Mouse (Mus musculus): ENCODE data around the gene Tcp10a.
"Not testable (repeated sequence)": the region's sequence is repeated elsewhere in the genome, so short reads cannot be mapped to it uniquely, and the experiment has no call there.

Tcp10a gene

GRCm38 (mm10) chr17:7366676-7367374 is 42.4 kb downstream of the Tcp10a start:
- DNase-seq (ENCODE audit: low read depth, low spot score) = not testable (repeated sequence)

DNA sequence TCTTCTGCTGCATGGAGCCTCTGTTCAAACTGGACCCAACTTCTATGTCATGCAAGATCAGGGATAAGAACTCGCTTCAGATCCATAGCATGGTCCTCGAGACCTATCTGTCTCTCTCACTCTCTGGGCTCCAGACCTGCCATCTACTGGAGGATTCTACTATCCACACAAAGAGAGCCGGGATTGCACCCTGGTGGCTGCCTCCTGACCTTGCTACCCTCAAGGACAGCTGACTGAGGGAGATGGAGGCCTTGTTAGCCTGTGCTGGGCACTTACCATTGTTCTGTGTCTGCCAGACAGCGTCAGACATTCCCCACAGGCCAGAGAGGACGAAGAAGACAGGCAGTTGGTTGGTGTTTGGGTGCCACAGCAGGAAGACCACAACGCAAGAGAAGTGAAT is 45.0 kb downstream of the Tcp10a start:
- not testable (repeated sequence) for DNase-seq (ENCODE audit: low read depth, low spot score)

DNA sequence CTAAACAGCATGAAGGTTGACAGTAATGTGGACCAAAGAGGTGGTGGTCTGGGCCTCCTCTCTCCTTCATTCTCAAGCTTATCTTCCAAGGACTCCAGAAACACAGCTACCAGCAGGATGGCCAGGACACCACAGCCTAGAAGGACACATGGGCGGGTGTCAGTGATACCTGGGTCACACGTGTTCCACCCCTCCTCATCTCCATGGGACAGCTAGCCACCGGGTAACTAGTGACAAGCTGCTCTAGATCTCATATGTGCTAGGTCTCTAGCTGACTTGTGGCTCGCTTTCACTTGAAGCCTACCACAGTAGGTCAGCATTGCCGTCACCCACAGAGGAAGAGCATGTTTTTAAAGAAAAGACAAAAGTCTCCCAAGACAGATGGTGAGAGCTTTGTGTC is 47.4 kb downstream of the Tcp10a start, which contains the start of gene Gm49630:
Gene Gm49630 (minus strand): TSS at position 101 of the 400 bp plus-strand sequence.
- not testable (repeated sequence) for DNase-seq (ENCODE audit: low read depth, low spot score)

DNA sequence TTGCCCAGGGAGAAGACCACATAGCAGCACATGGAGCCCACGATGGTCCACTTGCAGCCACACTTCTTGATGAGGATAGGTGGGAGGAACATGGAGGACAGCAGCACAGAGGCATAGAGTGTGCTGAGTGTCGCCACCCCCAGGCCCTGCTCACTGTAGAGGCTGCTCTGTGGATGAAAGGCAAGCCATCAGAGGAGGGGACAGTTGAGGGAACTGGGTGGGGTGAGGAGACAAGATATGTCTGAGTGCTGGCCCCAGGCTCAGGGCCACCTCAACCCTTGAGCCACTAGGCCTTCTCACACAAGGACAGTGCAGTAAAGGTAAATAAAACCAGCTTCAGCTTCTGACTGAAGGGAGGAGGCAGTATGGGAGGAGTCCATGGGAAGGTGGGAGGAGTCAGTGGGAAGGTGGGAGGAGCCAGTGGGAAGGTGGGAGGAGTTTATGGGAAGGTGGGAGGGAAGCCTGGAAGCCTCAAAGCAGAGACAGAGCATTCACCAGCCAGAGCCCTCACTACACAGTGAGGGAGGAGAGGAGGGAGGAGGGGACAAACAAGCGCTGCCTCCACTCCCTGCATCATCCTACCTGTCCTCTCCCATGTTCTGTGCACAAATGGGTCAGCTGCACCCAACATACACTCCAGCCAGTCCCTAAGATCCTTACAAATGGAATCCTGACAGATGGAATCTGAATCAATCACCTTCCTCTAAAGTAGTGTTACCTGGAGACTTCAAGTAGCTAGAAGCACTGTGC is 52.7 kb downstream of the Tcp10a start:
- not testable (repeated sequence) for DNase-seq (ENCODE audit: low read depth, low spot score)

DNA sequence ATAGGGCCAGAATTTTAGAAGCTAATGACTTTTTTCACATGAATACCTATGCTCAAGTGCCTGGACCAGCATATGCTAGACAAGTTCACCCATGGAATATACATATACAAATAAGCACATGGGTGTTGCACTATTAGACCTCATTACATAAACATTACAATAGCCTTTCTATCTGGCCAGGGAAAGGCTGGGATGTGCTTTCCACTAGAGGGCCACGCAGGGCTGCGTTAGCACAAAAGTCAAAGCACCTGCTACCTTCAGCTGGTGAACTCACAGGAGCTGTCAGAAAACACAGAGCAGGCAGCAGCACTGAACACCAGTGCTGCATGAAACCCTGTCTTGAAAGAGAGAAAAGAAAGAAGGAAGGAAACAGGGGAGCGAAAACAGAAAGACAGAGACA is 53.5 kb downstream of the Tcp10a start:
- not testable (repeated sequence) for DNase-seq (ENCODE audit: low read depth, low spot score)

DNA sequence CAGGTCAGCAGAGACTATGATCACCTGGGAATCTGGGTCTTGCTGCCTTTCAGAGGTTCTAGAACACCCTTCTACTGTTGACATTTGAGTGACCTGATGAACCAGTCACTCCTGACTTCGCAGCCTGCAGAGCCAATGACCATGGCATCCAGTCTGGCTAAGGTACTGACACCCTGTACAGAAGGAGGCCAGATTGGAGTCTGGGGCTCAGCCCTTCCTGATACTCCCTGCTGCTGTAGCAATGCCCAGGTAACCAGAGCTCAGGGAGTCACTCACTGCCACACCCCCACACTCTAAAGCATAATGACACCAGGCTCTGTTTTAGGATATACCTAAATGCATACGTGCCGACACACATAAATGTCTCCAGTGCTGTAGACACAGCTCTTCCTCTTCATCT is 58.3 kb downstream of the Tcp10a start:
- DNase-seq (ENCODE audit: low read depth, low spot score) = not testable (repeated sequence)

DNA sequence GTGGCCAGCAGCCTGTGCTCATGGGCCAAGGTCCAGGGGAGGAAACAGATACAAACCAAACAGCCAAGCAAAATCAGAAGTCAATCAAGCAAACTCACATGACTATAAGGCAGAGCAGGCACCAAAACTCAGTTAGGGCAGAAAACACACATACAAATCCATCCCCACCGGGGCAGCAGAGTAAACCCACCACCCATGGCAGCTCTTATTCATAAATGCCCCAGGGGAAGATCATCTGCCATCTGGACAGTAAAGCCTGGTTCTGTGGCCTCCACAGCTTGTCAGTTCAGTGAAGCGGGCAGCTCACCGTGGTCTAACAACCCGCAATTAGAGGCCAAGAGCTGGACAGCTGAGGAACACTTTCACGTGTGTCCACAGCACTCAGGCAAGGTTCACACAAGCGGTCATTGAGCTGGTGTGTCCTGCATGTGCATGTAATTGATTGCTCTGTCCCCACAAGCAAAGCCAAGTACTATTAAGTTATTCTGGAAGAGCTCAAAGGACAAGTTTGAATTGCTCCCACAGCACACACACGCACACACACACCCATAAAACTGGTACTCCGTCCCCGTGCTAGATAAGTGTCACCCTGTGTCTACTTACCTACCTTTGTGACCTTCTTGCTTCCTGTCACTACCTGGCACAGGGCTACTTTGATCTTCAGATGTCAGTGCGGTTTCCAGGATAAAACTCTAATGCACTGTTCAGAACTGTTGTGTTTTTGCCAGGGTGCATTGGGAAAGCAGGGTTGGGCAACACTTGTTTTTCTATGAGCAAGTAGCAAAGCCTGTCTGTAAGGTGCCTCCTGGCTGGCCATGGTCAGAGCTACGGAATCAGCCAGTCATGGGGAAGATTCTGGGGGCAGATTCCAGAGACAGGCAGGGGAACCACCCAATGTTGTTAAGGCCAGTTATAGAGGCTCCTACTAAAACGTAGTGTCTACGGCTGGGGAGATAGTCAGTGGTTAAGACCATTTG is 59.0 kb downstream of the Tcp10a start:
- not testable (repeated sequence) for DNase-seq (ENCODE audit: low read depth, low spot score)

- DNase-seq (ENCODE audit: low read depth, low spot score) = not testable (repeated sequence)
These were observed 60.9 kb downstream of the Tcp10a start, which contains the start of gene Unc93a2 for GRCm38 (mm10) chr17:7385364-7385763. Unc93a2 (minus strand) TSS chr17:7385464.

GRCm38 (mm10) chr17:7386016-7386415 is 61.6 kb downstream of the Tcp10a start:
- DNase-seq (ENCODE audit: low read depth, low spot score) = not testable (repeated sequence)

DNA sequence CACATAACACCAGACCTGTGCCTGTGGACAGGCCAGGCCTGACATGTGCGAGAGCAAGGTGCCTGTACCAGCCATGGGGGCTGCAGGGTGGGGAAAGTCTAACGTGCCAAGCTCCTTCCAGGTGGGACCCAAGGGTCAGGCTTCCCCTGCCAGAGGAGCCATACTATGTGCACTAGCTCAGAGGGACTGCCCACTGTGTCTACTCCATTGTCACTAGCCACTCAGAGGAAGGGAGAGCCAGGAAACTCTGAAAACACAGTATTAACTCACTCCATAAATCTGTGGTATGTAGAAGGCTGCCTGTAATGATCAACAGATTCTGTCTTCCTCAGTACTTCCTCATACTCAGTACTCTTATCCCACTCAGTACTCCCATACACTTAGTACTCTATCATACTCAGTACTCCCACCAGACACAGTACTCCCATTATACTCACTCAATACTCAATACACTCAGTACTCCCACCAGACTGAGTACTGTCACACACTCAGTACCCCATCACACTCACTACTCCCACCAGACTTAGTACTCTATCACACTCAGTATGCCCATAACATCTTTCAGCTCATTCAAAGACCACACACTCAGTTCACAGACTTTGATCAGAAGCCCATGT is 64.0 kb downstream of the Tcp10a start:
- DNase-seq (ENCODE audit: low read depth, low spot score) = not testable (repeated sequence)

- not testable (repeated sequence) for DNase-seq (ENCODE audit: low read depth, low spot score)
These were observed 64.5 kb downstream of the Tcp10a start for GRCm38 (mm10) chr17:7388958-7389356.

DNA sequence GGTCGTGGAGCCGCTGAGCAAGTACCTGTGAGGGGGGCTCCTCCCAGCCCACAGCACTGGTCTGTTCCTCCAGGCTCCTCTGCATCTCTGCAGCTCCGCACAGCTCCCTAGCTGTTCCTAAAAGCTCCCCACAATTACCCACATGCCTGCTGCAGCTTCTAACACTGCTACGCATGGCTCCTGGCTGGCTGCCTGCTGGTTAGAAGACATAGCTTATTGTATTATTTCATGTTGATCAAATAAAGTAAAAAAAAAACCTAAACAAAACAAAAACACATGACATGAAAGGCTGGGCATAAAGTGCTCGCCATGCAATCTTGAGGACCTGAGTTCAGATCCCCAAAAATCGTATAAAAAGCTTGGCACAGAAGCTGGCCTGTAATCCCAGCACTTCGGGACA is 65.5 kb downstream of the Tcp10a start:
- DNase-seq (ENCODE audit: low read depth, low spot score) = not testable (repeated sequence)

GRCm38 (mm10) chr17:7395116-7395515 is 70.7 kb downstream of the Tcp10a start:
- not testable (repeated sequence) for DNase-seq (ENCODE audit: low read depth, low spot score)
